Mouse (Mus musculus): Measurements from ENCODE around the gene Mdga2. TPM values are rescaled to one million over a fixed set of nuclear protein-coding genes. Genes with fewer than 3 reads are reported as not detected.

The Mdga2 gene
- polyA plus RNA-seq, 1 experiment = 0.37 TPM

DNA sequence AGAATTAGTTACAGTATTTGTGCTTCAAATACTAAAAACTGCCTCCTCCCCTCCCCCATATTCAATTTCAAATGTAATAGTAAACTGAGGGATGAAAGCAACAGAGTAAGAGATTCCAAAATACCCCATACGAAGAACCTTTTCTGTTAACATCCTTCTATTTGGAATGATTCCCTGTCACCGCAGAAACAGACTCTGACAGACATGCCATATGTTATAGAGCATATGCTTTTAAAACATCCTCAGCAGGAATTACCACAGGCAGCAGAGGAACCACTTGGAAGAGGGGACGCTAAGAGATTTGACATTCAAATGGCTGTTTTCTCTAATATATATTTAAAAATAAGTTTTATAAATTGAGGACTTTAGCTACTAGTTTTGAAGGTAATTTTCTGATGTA, 333.1 kb downstream of the Mdga2 start:
- Histone ChIP-seq H3K27ac (ENCODE audit: control insufficient read depth, insufficient read depth, low read depth, low read length, poor library complexity) (no peak overlapping the region), H3K4me1 (ENCODE audit: control insufficient read depth, insufficient read depth, low read length) (no peaks in the 10 kb centered on the region), H3K4me3 (replicated peaks; ENCODE audit: control insufficient read depth, low read depth, low read length) (no peak overlapping the region)
- no peak for TF ChIP-seq CTCF (IDR thresholded peaks at IDR 0.05; ENCODE audit: control insufficient read depth, insufficient read depth, low read length)
- no peak for TF ChIP-seq POLR2A (IDR thresholded peaks at IDR 0.05; ENCODE audit: borderline replicate concordance, control insufficient read depth, low read depth, low read length)
- 82% methylated on average over 3 of the region's 3 CpGs for WGBS

DNA sequence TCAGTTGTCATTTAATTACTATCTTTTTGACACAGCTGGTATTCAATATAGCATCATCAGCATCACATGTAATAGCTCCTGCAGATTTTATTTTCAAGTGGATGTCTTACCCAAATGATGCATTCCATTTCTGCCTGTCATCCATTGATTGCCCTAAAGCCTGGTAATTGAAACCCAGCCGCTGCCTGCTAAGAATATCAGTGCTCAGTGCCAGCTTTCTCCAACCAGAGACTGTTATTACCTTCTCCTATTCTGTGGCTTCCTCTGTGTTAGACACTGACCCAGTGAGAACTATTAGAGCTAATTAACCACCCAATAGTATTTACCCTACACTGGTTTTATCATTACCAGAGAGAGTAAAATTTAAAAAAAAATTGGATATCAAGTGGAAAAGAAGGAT, 333.7 kb downstream of the Mdga2 start:
- no peak overlapping the region for H3K27ac ChIP-seq (ENCODE audit: control insufficient read depth, insufficient read depth, low read depth, low read length, poor library complexity)
- 72% methylated on average over 1 of the region's 1 CpGs for WGBS
- H3K4me3 ChIP-seq (replicated peaks; ENCODE audit: control insufficient read depth, low read depth, low read length) = no peak overlapping the region
- H3K4me1 ChIP-seq (ENCODE audit: control insufficient read depth, insufficient read depth, low read length) = no peaks in the 10 kb centered on the region
- TF ChIP-seq POLR2A (IDR thresholded peaks at IDR 0.05; ENCODE audit: borderline replicate concordance, control insufficient read depth, low read depth, low read length) = no peak
- no peak for TF ChIP-seq CTCF (IDR thresholded peaks at IDR 0.05; ENCODE audit: control insufficient read depth, insufficient read depth, low read length)

DNA sequence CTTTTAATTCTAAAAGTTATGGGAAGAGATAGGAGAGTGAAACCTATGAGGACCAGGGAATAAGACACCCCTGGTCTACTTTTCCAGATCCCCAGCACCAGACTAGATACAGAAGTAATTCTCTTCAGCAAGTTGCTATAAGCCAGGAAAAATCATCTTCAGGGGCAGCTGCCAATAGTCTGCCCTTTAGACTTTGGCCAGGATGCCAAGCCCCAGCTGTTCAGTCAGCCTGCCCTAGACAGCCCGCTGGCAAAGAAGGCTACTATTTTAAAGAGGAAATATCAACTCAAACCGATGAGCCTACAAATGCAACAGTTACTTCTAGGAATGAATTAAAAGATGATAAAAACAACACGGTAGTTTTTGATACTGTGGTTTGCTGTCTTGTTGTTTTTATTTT, 356.1 kb downstream of the Mdga2 start:
- no peak overlapping the region for H3K4me3 ChIP-seq (replicated peaks; ENCODE audit: control insufficient read depth, low read depth, low read length)
- no peak for TF ChIP-seq POLR2A (IDR thresholded peaks at IDR 0.05; ENCODE audit: borderline replicate concordance, control insufficient read depth, low read depth, low read length)
- 74% methylated on average over 3 of the region's 3 CpGs for WGBS
- no peaks in the 10 kb centered on the region for H3K4me1 ChIP-seq (ENCODE audit: control insufficient read depth, insufficient read depth, low read length)
- no peak overlapping the region for H3K27ac ChIP-seq (ENCODE audit: control insufficient read depth, insufficient read depth, low read depth, low read length, poor library complexity)

DNA sequence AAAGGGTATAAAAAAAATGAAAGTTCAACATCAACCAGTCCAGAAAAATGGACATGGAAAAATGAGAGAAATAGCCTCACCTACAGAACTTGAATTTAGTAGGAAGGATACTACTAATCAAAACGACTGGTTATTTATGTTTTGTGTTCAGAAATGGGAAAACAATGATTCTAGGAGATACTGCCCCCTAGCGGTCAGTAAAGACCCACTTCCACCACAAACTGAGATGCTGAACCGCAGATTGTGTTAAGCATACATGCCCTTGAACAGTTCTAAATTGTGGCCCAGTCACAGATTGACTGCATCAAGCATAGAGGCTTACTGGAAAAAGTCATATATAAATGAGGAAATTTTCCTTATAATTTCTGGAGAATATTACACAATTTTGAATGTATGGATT, 369.2 kb downstream of the Mdga2 start:
- TF ChIP-seq POLR2A (IDR thresholded peaks at IDR 0.05; ENCODE audit: borderline replicate concordance, control insufficient read depth, low read depth, low read length) = no peak
- TF ChIP-seq CTCF (IDR thresholded peaks at IDR 0.05; ENCODE audit: control insufficient read depth, insufficient read depth, low read length) = no peak
- H3K4me3 ChIP-seq (replicated peaks; ENCODE audit: control insufficient read depth, low read depth, low read length) = no peak overlapping the region
- no peaks in the 10 kb centered on the region for H3K4me1 ChIP-seq (ENCODE audit: control insufficient read depth, insufficient read depth, low read length)
- no peak overlapping the region for H3K27ac ChIP-seq (ENCODE audit: control insufficient read depth, insufficient read depth, low read depth, low read length, poor library complexity)
- 13% methylated on average over 3 of the region's 3 CpGs for WGBS

DNA sequence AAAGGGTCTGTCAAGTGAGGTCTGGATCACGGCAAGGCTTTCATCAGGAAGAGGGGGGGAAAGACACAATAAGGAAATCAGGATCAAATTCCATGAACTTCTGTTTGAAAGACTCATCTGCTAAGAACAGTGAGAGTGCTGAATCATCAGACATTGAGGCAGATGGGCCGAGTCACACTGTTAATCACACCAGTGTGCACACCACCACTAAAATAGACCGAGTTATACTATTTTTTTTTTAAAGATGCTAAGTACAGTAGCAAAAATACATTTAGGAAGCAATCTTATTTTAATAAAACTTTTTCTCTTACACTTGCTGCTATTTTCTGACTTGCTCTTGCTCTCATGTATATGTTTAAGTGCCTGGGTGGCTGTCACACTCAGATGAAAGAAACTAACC, 382.0 kb downstream of the Mdga2 start:
- no peaks in the 10 kb centered on the region for H3K4me1 ChIP-seq (ENCODE audit: control insufficient read depth, insufficient read depth, low read length)
- WGBS = 64% methylated on average over 3 of the region's 3 CpGs
- H3K4me3 ChIP-seq (replicated peaks; ENCODE audit: control insufficient read depth, low read depth, low read length) = no peak overlapping the region
- no peak overlapping the region for H3K27ac ChIP-seq (ENCODE audit: control insufficient read depth, insufficient read depth, low read depth, low read length, poor library complexity)
- TF ChIP-seq POLR2A (IDR thresholded peaks at IDR 0.05; ENCODE audit: borderline replicate concordance, control insufficient read depth, low read depth, low read length) = no peak
- no peak for TF ChIP-seq CTCF (IDR thresholded peaks at IDR 0.05; ENCODE audit: control insufficient read depth, insufficient read depth, low read length)

DNA sequence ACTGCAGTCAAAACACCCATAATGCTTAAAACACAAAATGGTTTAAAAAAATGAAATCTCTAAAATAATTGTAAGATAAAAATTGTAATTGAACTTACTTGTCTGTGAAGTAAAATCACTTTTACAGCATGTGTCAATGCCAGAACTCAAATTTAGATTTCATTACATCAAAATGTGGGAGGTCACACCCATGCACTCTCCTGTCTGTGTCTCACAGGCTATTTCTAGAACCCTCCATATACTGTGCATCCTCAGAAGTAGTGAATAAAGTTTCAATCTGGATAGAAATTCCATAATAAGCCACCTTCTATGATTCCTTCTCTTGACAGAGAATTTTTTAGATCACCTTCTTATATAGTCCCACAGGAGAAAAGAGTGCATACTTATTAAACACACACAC, 466.7 kb downstream of the Mdga2 start:
- no peak for TF ChIP-seq CTCF (IDR thresholded peaks at IDR 0.05; ENCODE audit: control insufficient read depth, insufficient read depth, low read length)
- TF ChIP-seq POLR2A (IDR thresholded peaks at IDR 0.05; ENCODE audit: borderline replicate concordance, control insufficient read depth, low read depth, low read length) = no peak
- Histone ChIP-seq H3K4me1 (ENCODE audit: control insufficient read depth, insufficient read depth, low read length) (no peaks in the 10 kb centered on the region), H3K27ac (ENCODE audit: control insufficient read depth, insufficient read depth, low read depth, low read length, poor library complexity) (no peak overlapping the region), H3K4me3 (replicated peaks; ENCODE audit: control insufficient read depth, low read depth, low read length) (no peak overlapping the region)

DNA sequence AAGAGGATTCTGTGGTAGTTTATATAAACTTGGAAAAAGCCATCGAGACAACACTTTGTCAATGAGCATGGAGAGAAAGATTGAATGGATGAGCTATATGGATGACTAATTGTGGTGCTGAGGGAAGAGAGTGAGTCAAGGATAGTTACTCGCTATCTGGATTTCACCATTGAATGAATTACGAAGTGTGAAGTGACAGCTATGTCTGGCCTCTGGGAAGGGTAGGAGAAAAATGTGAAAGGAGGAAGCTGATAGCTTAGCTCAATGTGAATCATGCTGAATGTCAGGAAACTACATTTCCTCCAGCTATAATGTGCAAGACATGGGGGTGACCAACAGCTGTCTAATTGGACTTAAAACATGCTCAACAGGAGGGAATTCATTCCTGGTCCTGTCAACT, 487.8 kb downstream of the Mdga2 start:
- Histone ChIP-seq H3K4me3 (replicated peaks; ENCODE audit: control insufficient read depth, low read depth, low read length) (no peak overlapping the region), H3K4me1 (ENCODE audit: control insufficient read depth, insufficient read depth, low read length) (no peaks in the 10 kb centered on the region), H3K27ac (ENCODE audit: control insufficient read depth, insufficient read depth, low read depth, low read length, poor library complexity) (no peak overlapping the region)
- 33% methylated on average over 3 of the region's 3 CpGs for WGBS
- TF ChIP-seq POLR2A (IDR thresholded peaks at IDR 0.05; ENCODE audit: borderline replicate concordance, control insufficient read depth, low read depth, low read length) = no peak
- no peak for TF ChIP-seq CTCF (IDR thresholded peaks at IDR 0.05; ENCODE audit: control insufficient read depth, insufficient read depth, low read length)

DNA sequence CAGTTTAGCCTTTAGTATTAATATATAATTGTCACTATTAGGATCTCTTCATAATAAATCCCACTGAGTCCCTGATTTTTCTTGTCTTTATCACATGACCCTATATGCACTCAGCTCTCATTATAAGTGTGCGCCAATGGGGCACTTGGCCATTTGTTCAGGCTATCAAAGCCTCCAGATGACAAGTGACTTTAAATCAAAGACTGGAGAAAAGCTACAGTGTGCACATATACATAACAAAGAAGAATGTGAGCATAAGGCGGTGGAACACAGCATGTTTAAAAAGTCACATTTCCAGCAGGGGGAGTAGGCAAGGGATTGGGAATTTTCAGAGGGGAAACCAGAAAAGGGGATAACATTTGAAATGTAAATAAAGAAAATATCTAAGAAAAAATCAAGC, 497.9 kb downstream of the Mdga2 start:
- H3K4me3 ChIP-seq (replicated peaks; ENCODE audit: control insufficient read depth, low read depth, low read length) = no peak overlapping the region
- no peaks in the 10 kb centered on the region for H3K4me1 ChIP-seq (ENCODE audit: control insufficient read depth, insufficient read depth, low read length)
- H3K27ac ChIP-seq (ENCODE audit: control insufficient read depth, insufficient read depth, low read depth, low read length, poor library complexity) = no peak overlapping the region
- WGBS = 87% methylated on average over 2 of the region's 2 CpGs
- TF ChIP-seq CTCF (IDR thresholded peaks at IDR 0.05; ENCODE audit: control insufficient read depth, insufficient read depth, low read length) = no peak
- no peak for TF ChIP-seq POLR2A (IDR thresholded peaks at IDR 0.05; ENCODE audit: borderline replicate concordance, control insufficient read depth, low read depth, low read length)

DNA sequence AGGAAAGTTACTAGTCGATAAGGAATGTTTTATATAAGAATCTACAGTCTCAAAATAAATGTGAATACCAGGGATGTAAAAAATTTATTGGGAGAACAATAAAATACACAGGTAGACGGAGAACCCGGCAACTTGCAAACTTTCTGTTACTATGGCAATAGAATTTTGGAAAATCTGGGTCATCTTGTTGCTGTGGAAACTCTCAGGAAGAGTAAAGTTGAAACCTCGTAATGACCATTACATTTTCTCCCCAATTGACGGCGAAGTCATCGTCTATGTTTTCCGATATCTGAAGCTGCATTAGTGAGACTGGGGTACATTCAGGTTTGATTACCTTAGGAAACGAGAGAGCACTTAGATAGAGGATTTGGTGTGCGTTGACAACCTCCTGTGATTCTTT, 514.0 kb downstream of the Mdga2 start:
- H3K4me3 ChIP-seq (replicated peaks; ENCODE audit: control insufficient read depth, low read depth, low read length) = no peak overlapping the region
- TF ChIP-seq POLR2A (IDR thresholded peaks at IDR 0.05; ENCODE audit: borderline replicate concordance, control insufficient read depth, low read depth, low read length) (no peak), CTCF (IDR thresholded peaks at IDR 0.05; ENCODE audit: control insufficient read depth, insufficient read depth, low read length) (no peak)
- WGBS = 79% methylated on average over 10 of the region's 10 CpGs

More for the DNA sequence above, 514.0 kb downstream of the Mdga2 start:
- Histone ChIP-seq H3K27ac (ENCODE audit: control insufficient read depth, insufficient read depth, low read depth, low read length, poor library complexity) (no peak overlapping the region), H3K4me1 (ENCODE audit: control insufficient read depth, insufficient read depth, low read length) (no peaks in the 10 kb centered on the region)

All from bone marrow, adult 2 months (tissue).